Mouse (Mus musculus) forebrain, embryonic 16.5 days (tissue): Measurements from ENCODE around the gene Spata13. TPM values are rescaled to one million over a fixed set of nuclear protein-coding genes. Genes with fewer than 3 reads are reported as not detected.

Experiments
- ATAC-seq: fragments of 200-750 bp; cut with Nextera tagmentation; 2 replicates; pipeline ENCODE4 v1.8.0; 2017; ENCODE audit warnings: mild to moderate bottlenecking, moderate library complexity
- H3K27ac ChIP-seq: fragments of 300-500 bp; sonication (generic); 2 replicates; pipeline ENCODE4 v1.5.1; 2014; ENCODE audit warnings: low read length, control low read depth
- H3K27me3 ChIP-seq: fragments of 300-500 bp; sonication (generic); replicated peaks from 2 replicates; pipeline ENCODE4 v1.6.1; 2014; ENCODE audit warnings: low read length; ENCODE audit not compliant: control insufficient read depth, insufficient read depth
- H3K36me3 ChIP-seq: fragments of 300-500 bp; sonication (generic); 2 replicates; pipeline ENCODE4 v1.6.1; 2014; ENCODE audit not compliant: control insufficient read depth, insufficient read depth
- H3K4me1 ChIP-seq: fragments of 300-500 bp; sonication (generic); replicated peaks from 2 replicates; pipeline ENCODE4 v1.6.1; 2014; ENCODE audit warnings: low read length; ENCODE audit not compliant: control insufficient read depth, insufficient read depth
- H3K4me2 ChIP-seq: fragments of 300-500 bp; sonication (generic); 2 replicates; pipeline ENCODE4 v1.6.1; 2014; ENCODE audit warnings: mild to moderate bottlenecking, low read length, control low read depth
- H3K4me3 ChIP-seq: fragments of 300-500 bp; sonication (generic); replicated peaks from 2 replicates; pipeline ENCODE4 v1.5.1; 2014; ENCODE audit warnings: mild to moderate bottlenecking, low read length, control low read depth
- H3K9ac ChIP-seq: fragments of 300-500 bp; sonication (generic); replicated peaks from 2 replicates; pipeline ENCODE4 v1.6.1; 2014; ENCODE audit warnings: low read depth, low read length, control low read depth
- H3K9me3 ChIP-seq: fragments of 300-500 bp; sonication (generic); 2 replicates; pipeline ENCODE4 v1.6.1; 2016; ENCODE audit warnings: low read length; ENCODE audit not compliant: control insufficient read depth
- WGBS: fragments of 180-500 bp; shearing (Covaris S2); extraction: QIAGEN DNeasy Blood & Tissue Kit; methylation state at CpG from one replicate; pipeline ENCODE4 v1.1.7; 2014; 5-methylcytosine and 5-hydroxymethylcytosine counted together
- polyA plus RNA-seq: library from polyadenylated mRNA; unstranded; fragments of >200 nt; fragmentation: Nextera tagmentation; extraction: Ambion mirVana; gene quantifications from 2 replicates; pipeline ENCODE4 v1.2.1, GENCODE M21; 2015

The Spata13 gene
- 41.4 and 41.8 TPM in 2 replicates for polyA plus RNA-seq

- under 1% methylated on average over 46 of the region's 50 CpGs for WGBS
- no peaks in the 10 kb centered on the region for H3K27me3 ChIP-seq
- H3K4me2 ChIP-seq: peak within 1 kb of the TSS; percentile 79
- ATAC-seq: peak; percentile 90
- no peaks in the 10 kb centered on the region for H3K36me3 ChIP-seq
- H3K4me1 ChIP-seq: peaks cover 33% of the 10 kb centered on the region
- peak within 1 kb of the TSS; percentile 0; the same call in 1 of the 2 replicates for H3K27ac ChIP-seq
- peak within 1 kb of the TSS; percentile 82 for H3K4me3 ChIP-seq
- H3K9ac ChIP-seq: peak within 1 kb of the TSS; percentile 71
- no peaks in the 10 kb centered on the region for H3K9me3 ChIP-seq
Observed at GRCm38 (mm10) chr14:60633961-60634864, at the start of gene Spata13. Spata13 (plus strand) TSS chr14:60634001.

GRCm38 (mm10) chr14:60586687-60587453, 46.9 kb upstream of the Spata13 start:
- H3K9me3 ChIP-seq: 0 out of 2 replicates have a peak, but pooled peaks cover 2% of the 10 kb centered on the region
- no peak for ATAC-seq
- H3K9ac ChIP-seq: no peak overlapping the region
- H3K4me2 ChIP-seq: no peak overlapping the region
- H3K27me3 ChIP-seq: no peaks in the 10 kb centered on the region
- WGBS: 27% methylated on average over 15 of the region's 15 CpGs
- no peaks in the 10 kb centered on the region for H3K36me3 ChIP-seq
- H3K4me1 ChIP-seq: 0 out of 2 replicates have a peak, but pooled peaks cover 2% of the 10 kb centered on the region
- H3K27ac ChIP-seq: no peak overlapping the region
- H3K4me3 ChIP-seq: no peak overlapping the region

- no peak for ATAC-seq
- no peak overlapping the region for H3K4me3 ChIP-seq
- peaks cover 6% of the 10 kb centered on the region; the same call in 1 of the 2 replicates for H3K4me1 ChIP-seq
- no peak overlapping the region for H3K4me2 ChIP-seq
- H3K36me3 ChIP-seq: no peaks in the 10 kb centered on the region
- no peaks in the 10 kb centered on the region for H3K27me3 ChIP-seq
- H3K9me3 ChIP-seq: no peaks in the 10 kb centered on the region
- no peak overlapping the region for H3K27ac ChIP-seq
- WGBS: 80% methylated on average over 2 of the region's 2 CpGs
- H3K9ac ChIP-seq: no peak overlapping the region
Observed at GRCm38 (mm10) chr14:60589001-60589400, 44.8 kb upstream of the Spata13 start.

GRCm38 (mm10) chr14:60592339-60592738, 41.5 kb upstream of the Spata13 start:
- Histone ChIP-seq H3K36me3 (no peaks in the 10 kb centered on the region), H3K4me1 (peaks cover 4% of the 10 kb centered on the region; the same call in 1 of the 2 replicates), H3K27me3 (no peaks in the 10 kb centered on the region), H3K4me2 (no peak overlapping the region), H3K27ac (no peak overlapping the region), H3K9me3 (no peaks in the 10 kb centered on the region), H3K9ac (no peak overlapping the region), H3K4me3 (no peak overlapping the region)
- 84% methylated on average over 5 of the region's 5 CpGs for WGBS
- ATAC-seq: no peak

GRCm38 (mm10) chr14:60592822-60593221, 41.0 kb upstream of the Spata13 start:
- ATAC-seq: no peak
- WGBS: 31% methylated on average over 7 of the region's 7 CpGs

GRCm38 (mm10) chr14:60597571-60597970, 36.2 kb upstream of the Spata13 start:
- Histone ChIP-seq H3K36me3 (no peaks in the 10 kb centered on the region), H3K4me1 (peaks cover 4% of the 10 kb centered on the region; the same call in 1 of the 2 replicates), H3K27ac (no peak overlapping the region), H3K4me3 (no peak overlapping the region), H3K4me2 (no peak overlapping the region), H3K9ac (no peak overlapping the region), H3K27me3 (no peaks in the 10 kb centered on the region), H3K9me3 (no peaks in the 10 kb centered on the region)
- no peak for ATAC-seq
- WGBS: 28% methylated on average over 4 of the region's 4 CpGs

More at GRCm38 (mm10) chr14:60592822-60593221, 41.0 kb upstream of the Spata13 start:
- H3K36me3 ChIP-seq: no peaks in the 10 kb centered on the region
- H3K4me1 ChIP-seq: peaks cover 4% of the 10 kb centered on the region; the same call in 1 of the 2 replicates
- H3K27me3 ChIP-seq: no peaks in the 10 kb centered on the region
- no peak overlapping the region for H3K4me3 ChIP-seq
- H3K27ac ChIP-seq: no peak overlapping the region
- no peaks in the 10 kb centered on the region for H3K9me3 ChIP-seq
- no peak overlapping the region for H3K9ac ChIP-seq
- no peak overlapping the region for H3K4me2 ChIP-seq

- H3K27ac ChIP-seq: no peak overlapping the region
- H3K4me1 ChIP-seq: no peaks in the 10 kb centered on the region
- no peaks in the 10 kb centered on the region for H3K36me3 ChIP-seq
- H3K4me2 ChIP-seq: no peak overlapping the region
- no peak overlapping the region for H3K4me3 ChIP-seq
- no peaks in the 10 kb centered on the region for H3K9me3 ChIP-seq
- H3K9ac ChIP-seq: no peak overlapping the region
- no peak for ATAC-seq
- no peaks in the 10 kb centered on the region for H3K27me3 ChIP-seq
- WGBS: 85% methylated on average over 2 of the region's 2 CpGs
Observed at GRCm38 (mm10) chr14:60599044-60599443, 34.8 kb upstream of the Spata13 start.

- no peak for ATAC-seq
- no peaks in the 10 kb centered on the region for H3K36me3 ChIP-seq
- WGBS: 87% methylated on average over 2 of the region's 2 CpGs
- H3K27ac ChIP-seq: no peak overlapping the region
- H3K4me2 ChIP-seq: no peak overlapping the region
- H3K4me3 ChIP-seq: no peak overlapping the region
- no peaks in the 10 kb centered on the region for H3K9me3 ChIP-seq
- H3K9ac ChIP-seq: no peak overlapping the region
- H3K4me1 ChIP-seq: no peaks in the 10 kb centered on the region; the same call in 1 of the 2 replicates
- H3K27me3 ChIP-seq: no peaks in the 10 kb centered on the region
Observed at GRCm38 (mm10) chr14:60605564-60605963, 28.2 kb upstream of the Spata13 start.

GRCm38 (mm10) chr14:60606194-60606593, 27.6 kb upstream of the Spata13 start:
- H3K4me2 ChIP-seq: no peak overlapping the region
- H3K4me1 ChIP-seq: no peaks in the 10 kb centered on the region; the same call in 1 of the 2 replicates
- no peaks in the 10 kb centered on the region for H3K36me3 ChIP-seq
- no peak for ATAC-seq
- H3K9me3 ChIP-seq: no peaks in the 10 kb centered on the region
- H3K27ac ChIP-seq: no peak overlapping the region
- H3K27me3 ChIP-seq: no peaks in the 10 kb centered on the region
- H3K4me3 ChIP-seq: no peak overlapping the region
- H3K9ac ChIP-seq: no peak overlapping the region
- 63% methylated on average over 4 of the region's 4 CpGs for WGBS
